Mouse (Mus musculus): ENCODE results near the gene Sowaha. TPM values are rescaled to one million over a fixed set of nuclear protein-coding genes. Genes with fewer than 3 reads are reported as not detected.

Gene Sowaha
- polyA plus RNA-seq, 1 experiment from 2014 or later = 0.99 TPM

Other genes with a start within 250 kb of the Sowaha start
- gene Hspa4, start 179.8 kb downstream of the Sowaha start, polyA plus RNA-seq (2015; fragmentation: Nextera tagmentation; extraction: Ambion mirVana) = 42.0 and 43.2 TPM in 2 replicates
- gene Zcchc10, start 155.6 kb downstream of the Sowaha start, polyA plus RNA-seq (2015; fragmentation: Nextera tagmentation; extraction: Ambion mirVana) = 12.1 and 13.3 TPM in 2 replicates
- 54.3 and 72.6 TPM in 2 replicates for gene Aff4, start 129.4 kb downstream of the Sowaha start, polyA plus RNA-seq (2015; fragmentation: Nextera tagmentation; extraction: Ambion mirVana)
- 0.35 TPM in 1 of 2 replicates, not detected in the other for gene Leap2, start 57.1 kb downstream of the Sowaha start, polyA plus RNA-seq (2015; fragmentation: Nextera tagmentation; extraction: Ambion mirVana)
- 645 and 649 TPM in 2 replicates for gene Uqcrq, start 49.4 kb downstream of the Sowaha start, polyA plus RNA-seq (2015; fragmentation: Nextera tagmentation; extraction: Ambion mirVana)
- 3.5 and 4.0 TPM in 2 replicates for gene Gdf9, start 49.3 kb downstream of the Sowaha start, polyA plus RNA-seq (2015; fragmentation: Nextera tagmentation; extraction: Ambion mirVana)
- gene Gm10447, start 23.2 kb downstream of the Sowaha start, polyA plus RNA-seq (2015; fragmentation: Nextera tagmentation; extraction: Ambion mirVana) = 0.09 TPM in 1 of 2 replicates, not detected in the other
- gene Shroom1, start 23.1 kb downstream of the Sowaha start, polyA plus RNA-seq (2015; fragmentation: Nextera tagmentation; extraction: Ambion mirVana) = 3.5 and 3.7 TPM in 2 replicates
- gene Gm9837, start 9.8 kb downstream of the Sowaha start, polyA plus RNA-seq (2015; fragmentation: Nextera tagmentation; extraction: Ambion mirVana) = not detected in 2 replicates
- gene Gm9945, start 108 bp downstream of the Sowaha start, polyA plus RNA-seq (2015; fragmentation: Nextera tagmentation; extraction: Ambion mirVana) = 0.39 TPM in 1 of 2 replicates, not detected in the other
- 18.4 TPM in 2 replicates for gene Sept8, start 39.0 kb upstream of the Sowaha start, polyA plus RNA-seq (2015; fragmentation: Nextera tagmentation; extraction: Ambion mirVana)
- 345 and 349 TPM in 2 replicates for gene Kif3a, start 87.1 kb upstream of the Sowaha start, polyA plus RNA-seq (2015; fragmentation: Nextera tagmentation; extraction: Ambion mirVana)
- 5.3 and 5.6 TPM in 2 replicates for gene Il4, start 138.4 kb upstream of the Sowaha start, polyA plus RNA-seq (2015; fragmentation: Nextera tagmentation; extraction: Ambion mirVana)
- gene Il13, start 154.4 kb upstream of the Sowaha start, polyA plus RNA-seq (2015; fragmentation: Nextera tagmentation; extraction: Ambion mirVana) = not detected in 2 replicates
- 10.5 and 11.5 TPM in 2 replicates for gene Rad50, start 227.0 kb upstream of the Sowaha start, polyA plus RNA-seq (2015; fragmentation: Nextera tagmentation; extraction: Ambion mirVana)
- not detected in 2 replicates for gene Il5, start 240.5 kb upstream of the Sowaha start, polyA plus RNA-seq (2015; fragmentation: Nextera tagmentation; extraction: Ambion mirVana)

Measured in midbrain, embryonic 15.5 days (tissue).